Comparison of ENCODE assay signal across 8 mouse cellular contexts in the genomic region with DNA sequence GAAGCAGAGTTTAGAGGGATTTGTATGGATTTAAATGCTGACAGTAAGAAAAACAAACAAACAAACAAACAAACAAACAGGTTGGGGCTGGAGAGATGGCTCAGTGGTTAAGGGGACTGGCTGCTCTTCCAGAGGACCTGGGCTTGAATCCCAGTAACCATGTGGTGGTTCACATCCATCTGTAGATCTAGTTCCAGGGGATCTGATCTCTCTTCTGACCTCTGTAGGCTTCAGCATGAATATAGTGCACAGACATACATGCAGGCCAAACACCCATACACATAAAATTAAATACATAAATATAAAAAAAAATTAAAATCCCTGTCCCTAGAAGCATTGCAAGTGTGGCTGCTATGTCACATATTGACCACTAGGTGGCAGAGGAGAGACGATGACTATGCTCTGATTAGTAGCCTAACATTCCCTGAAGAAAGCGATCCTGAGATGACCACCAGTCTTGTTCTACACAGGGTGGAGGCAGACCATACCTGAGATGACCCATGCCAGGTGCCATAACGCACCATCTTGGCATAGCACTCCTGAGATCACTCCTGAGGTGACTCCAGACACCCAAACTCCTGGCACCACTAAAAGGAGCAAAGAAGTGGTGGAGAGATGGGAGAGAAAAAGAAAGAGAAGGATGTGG.
A peak's percentile ranks its signal among the peaks of the same experiment; 100 is the strongest.
DNase-seq lines count a peak whose midpoint lies in the region; ATAC-seq and TF ChIP-seq lines count a peak whose summit lies in the region.

No protein-coding gene starts in this region.

- no peak for TF ChIP-seq POLR2A in MEL (IDR thresholded peaks at IDR 0.05; ENCODE audit: control insufficient read depth in 1 of 2, insufficient read depth in 1 of 2, low read depth in 1 of 2, low read length in 2 of 2, poor library complexity in 1 of 2)
- no peak for TF ChIP-seq POLR2A in cortical plate, adult 2 months (IDR thresholded peaks at IDR 0.05; ENCODE audit: extremely low read depth, insufficient read depth, low read length)

- no peak overlapping the region for H3K4me3 ChIP-seq in MEL (ENCODE audit: control insufficient read depth in 1 of 2, insufficient read depth in 1 of 2, low read depth in 2 of 2, low read length in 2 of 2)
- H3K4me3 ChIP-seq in cortical plate, adult 2 months (ENCODE audit: insufficient read depth, low read length) = no peak overlapping the region
- no peak overlapping the region for H3K4me3 ChIP-seq in heart, embryonic 15.5 days
- no peak overlapping the region for H3K4me3 ChIP-seq in stomach, embryonic 15.5 days (replicated peaks)

- H3K36me3 ChIP-seq in MEL (ENCODE audit: control insufficient read depth in 1 of 2, insufficient read depth in 2 of 2, low read length in 2 of 2) = no peaks in the 10 kb centered on the region
- H3K36me3 ChIP-seq in heart, embryonic 15.5 days = no peaks in the 10 kb centered on the region
- no peaks in the 10 kb centered on the region for H3K36me3 ChIP-seq in stomach, embryonic 15.5 days

- DNase-seq in adrenal gland, postnatal 14 days = peak; percentile 52
- no peak for DNase-seq in adrenal gland, postnatal 4 days (ENCODE audit: low spot score in 2 of 2)
- DNase-seq in MEL (ENCODE audit: low read depth, low spot score) = peak; percentile 59
- peak; percentile 57 for DNase-seq in kidney, postnatal 10 days

- TF ChIP-seq CTCF in MEL (IDR thresholded peaks at IDR 0.05 in 2 of 3, conservative IDR thresholded peaks at IDR 0.05 in 1 of 3; ENCODE audit: control insufficient read depth in 1 of 3, insufficient read depth in 1 of 3, low read depth in 2 of 3, low read length in 3 of 3, poor library complexity in 1 of 3, severe bottlenecking in 1 of 3) = peak; percentile 56 to 92 (median 76)
- peak; percentile 71 for TF ChIP-seq CTCF in cortical plate, adult 2 months (IDR thresholded peaks at IDR 0.05; ENCODE audit: extremely low read depth, insufficient read depth, low read length)

- no peak overlapping the region for H3K4me2 ChIP-seq in heart, embryonic 15.5 days
- no peak overlapping the region for H3K4me2 ChIP-seq in stomach, embryonic 15.5 days

- H3K27ac ChIP-seq in MEL (ENCODE audit: control insufficient read depth, low read depth, low read length) = no peak overlapping the region
- H3K27ac ChIP-seq in cortical plate, adult 2 months (ENCODE audit: insufficient read depth, low read length) = no peak overlapping the region
- H3K27ac ChIP-seq in heart, embryonic 15.5 days = no peak overlapping the region
- H3K27ac ChIP-seq in stomach, embryonic 15.5 days = no peak overlapping the region

- 2% methylated on average over 3 of the region's 3 CpGs for WGBS in heart, embryonic 15.5 days
- WGBS in stomach, embryonic 15.5 days = 6% methylated on average over 3 of the region's 3 CpGs

- H3K79me2 ChIP-seq in MEL (ENCODE audit: control insufficient read depth, insufficient read depth, low read length, poor library complexity) = no peaks in the 10 kb centered on the region

- H3K4me1 ChIP-seq in MEL (ENCODE audit: control insufficient read depth in 1 of 2, insufficient read depth in 2 of 2, low read length in 2 of 2) = no peaks in the 10 kb centered on the region
- H3K4me1 ChIP-seq in cortical plate, adult 2 months (ENCODE audit: control insufficient read depth, insufficient read depth, low read length) = no peaks in the 10 kb centered on the region
- H3K4me1 ChIP-seq in heart, embryonic 15.5 days (replicated peaks) = no peaks in the 10 kb centered on the region
- no peaks in the 10 kb centered on the region for H3K4me1 ChIP-seq in stomach, embryonic 15.5 days

- ATAC-seq in heart, embryonic 15.5 days (replicated peaks; ENCODE audit: insufficient number of reproducible peaks, insufficient read depth, low FRiP score, low read depth) = peak; percentile 60; the same call in 1 of the 2 replicates
- peak; percentile 91 for ATAC-seq in megakaryocyte progenitor cell, adult 5-6 weeks (replicated peaks; ENCODE audit: poor library complexity)
- ATAC-seq in stomach, embryonic 15.5 days (ENCODE audit: insufficient read depth, low FRiP score, low read depth) = peak; percentile 75; the same call in 1 of the 2 replicates

- H3K9me3 ChIP-seq in MEL (replicated peaks; ENCODE audit: insufficient read depth, low read length) = no peaks in the 10 kb centered on the region
- no peaks in the 10 kb centered on the region for H3K9me3 ChIP-seq in heart, embryonic 15.5 days (replicated peaks)
- H3K9me3 ChIP-seq in stomach, embryonic 15.5 days = no peaks in the 10 kb centered on the region

- TF ChIP-seq EP300 in MEL (IDR thresholded peaks at IDR 0.05; ENCODE audit: low read depth in 1 of 2, low read length in 2 of 2) = no peak

- TF ChIP-seq RAD21 in MEL (IDR thresholded peaks at IDR 0.05; ENCODE audit: low read depth, low read length) = peak; percentile 67

- H3K27me3 ChIP-seq in MEL (ENCODE audit: control insufficient read depth in 1 of 2, insufficient read depth in 2 of 2, low read length in 2 of 2) = peaks cover 3 to 6% of the 10 kb centered on the region in 2 experiments
- no peaks in the 10 kb centered on the region for H3K27me3 ChIP-seq in heart, embryonic 15.5 days
- no peaks in the 10 kb centered on the region for H3K27me3 ChIP-seq in stomach, embryonic 15.5 days (replicated peaks)

- no peak overlapping the region for H3K9ac ChIP-seq in MEL (ENCODE audit: control insufficient read depth, low read depth, low read length, poor library complexity, severe bottlenecking)
- H3K9ac ChIP-seq in heart, embryonic 15.5 days = no peak overlapping the region
- no peak overlapping the region for H3K9ac ChIP-seq in stomach, embryonic 15.5 days

TF ChIP-seq in MEL, 35 proteins besides CTCF, POLR2A, EP300 and RAD21:
- TF ChIP-seq JUND (IDR thresholded peaks at IDR 0.05; ENCODE audit: low read depth, low read length) (no peak), TBP (IDR thresholded peaks at IDR 0.05; ENCODE audit: low read depth, low read length) (no peak), SMC3 (IDR thresholded peaks at IDR 0.05; ENCODE audit: low read depth, low read length) (peak; percentile 66), CHD2 (IDR thresholded peaks at IDR 0.05; ENCODE audit: low read length) (no peak), MAFK (IDR thresholded peaks at IDR 0.05; ENCODE audit: borderline replicate concordance, low read depth, low read length) (no peak), ETS1 (IDR thresholded peaks at IDR 0.05; ENCODE audit: low read depth, low read length) (no peak), RCOR1 (IDR thresholded peaks at IDR 0.05; ENCODE audit: low read depth, low read length) (no peak), ZC3H11A (IDR thresholded peaks at IDR 0.05; ENCODE audit: low read depth, low read length) (peak; percentile 41; the same call in 1 of the 2 replicates), NELFE (IDR thresholded peaks at IDR 0.05; ENCODE audit: low read depth, low read length) (no peak), POLR2AphosphoS2 (IDR thresholded peaks at IDR 0.05; ENCODE audit: low read length) (no peak), POLR2AphosphoS5 (IDR thresholded peaks at IDR 0.05; ENCODE audit: borderline replicate concordance, low read depth, low read length) (no peak), E2F4 (IDR thresholded peaks at IDR 0.05; ENCODE audit: borderline replicate concordance, low read depth, low read length) (no peak)

Comparison
In these comparisons a context has a peak if more than half of its experiments do, and no peak if none do; other contexts are left out.
1. DNase-seq: peak in adrenal gland, postnatal 14 days (single experiment), MEL (single experiment) and kidney, postnatal 10 days (single experiment); none in adrenal gland, postnatal 4 days (0 of 2).
2. Peak in every context shown above with its lines, with median percentiles within 50 percentile points of each other: ATAC-seq.